Mouse (Mus musculus): ENCODE measurements around the gene Hs1bp3.

Hs1bp3 gene

GRCm38 (mm10) chr12:8313270-8313771 is at the start of gene Hs1bp3:
Gene Hs1bp3, plus strand, starts transcription at chr12:8313432.
- DNase-seq (ENCODE audit: low read depth): peak; percentile 74

- DNase-seq (ENCODE audit: low read depth): no peak
Observed at GRCm38 (mm10) chr12:8266311-8266710, 46.9 kb upstream of the Hs1bp3 start.

DNA sequence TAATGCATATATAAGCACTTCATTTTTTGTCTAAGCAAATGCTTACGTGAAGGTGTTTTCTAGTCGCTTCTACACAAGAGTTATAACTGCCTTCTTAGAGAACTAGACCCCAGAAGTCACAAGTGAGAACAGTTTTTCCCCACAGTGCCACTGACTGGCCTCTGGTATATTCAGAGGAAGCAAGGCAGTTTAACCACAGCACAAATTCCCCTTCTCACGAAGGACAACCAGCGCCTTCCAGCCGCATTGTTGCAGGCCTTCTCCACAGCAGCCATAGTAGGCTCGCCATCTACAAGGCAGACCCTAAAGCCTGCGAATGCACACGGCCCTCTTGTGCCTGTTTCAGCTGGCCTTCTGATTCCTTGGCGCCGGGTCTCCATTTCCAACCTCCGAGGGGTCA is 43.6 kb upstream of the Hs1bp3 start:
- no peak for DNase-seq (ENCODE audit: low read depth)

GRCm38 (mm10) chr12:8271405-8271804 is 41.8 kb upstream of the Hs1bp3 start:
- DNase-seq (ENCODE audit: low read depth): no peak

GRCm38 (mm10) chr12:8273471-8274171 is 39.6 kb upstream of the Hs1bp3 start:
- no peak for DNase-seq (ENCODE audit: low read depth)

GRCm38 (mm10) chr12:8275424-8275823 is 37.8 kb upstream of the Hs1bp3 start:
- no peak for DNase-seq (ENCODE audit: low read depth)

GRCm38 (mm10) chr12:8281225-8282017 is 31.8 kb upstream of the Hs1bp3 start:
- no peak for DNase-seq (ENCODE audit: low read depth)

GRCm38 (mm10) chr12:8287970-8288369 is 25.3 kb upstream of the Hs1bp3 start:
- no peak for DNase-seq (ENCODE audit: low read depth)

- no peak for DNase-seq (ENCODE audit: low read depth)
Observed at GRCm38 (mm10) chr12:8289099-8289498, 24.1 kb upstream of the Hs1bp3 start.

DNA sequence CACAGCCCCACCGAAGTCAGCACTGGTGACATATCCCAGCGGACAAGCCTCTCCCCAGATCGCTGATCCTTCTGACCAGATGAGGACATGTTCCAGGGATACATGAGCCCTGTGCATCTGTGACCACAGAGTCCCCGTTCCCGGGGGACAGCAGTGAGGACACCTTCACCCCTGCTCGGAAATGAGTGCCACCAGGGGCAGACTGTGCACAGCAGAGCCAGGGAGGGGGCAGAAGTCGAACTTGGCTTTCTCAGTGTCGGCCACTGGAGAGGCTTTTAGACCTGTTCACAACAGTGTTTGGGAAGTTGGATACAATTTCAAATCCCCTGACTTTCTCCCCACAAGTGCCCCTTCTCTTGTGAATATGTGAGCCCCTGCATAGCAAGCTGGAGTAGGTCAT is 23.7 kb upstream of the Hs1bp3 start:
- no peak for DNase-seq (ENCODE audit: low read depth)

- DNase-seq (ENCODE audit: low read depth): no peak
Observed at GRCm38 (mm10) chr12:8291157-8291853, 21.9 kb upstream of the Hs1bp3 start.

GRCm38 (mm10) chr12:8295307-8295913 is 17.8 kb upstream of the Hs1bp3 start:
- no peak for DNase-seq (ENCODE audit: low read depth)

- no peak for DNase-seq (ENCODE audit: low read depth)
Observed at GRCm38 (mm10) chr12:8296154-8296553, 17.1 kb upstream of the Hs1bp3 start.

DNA sequence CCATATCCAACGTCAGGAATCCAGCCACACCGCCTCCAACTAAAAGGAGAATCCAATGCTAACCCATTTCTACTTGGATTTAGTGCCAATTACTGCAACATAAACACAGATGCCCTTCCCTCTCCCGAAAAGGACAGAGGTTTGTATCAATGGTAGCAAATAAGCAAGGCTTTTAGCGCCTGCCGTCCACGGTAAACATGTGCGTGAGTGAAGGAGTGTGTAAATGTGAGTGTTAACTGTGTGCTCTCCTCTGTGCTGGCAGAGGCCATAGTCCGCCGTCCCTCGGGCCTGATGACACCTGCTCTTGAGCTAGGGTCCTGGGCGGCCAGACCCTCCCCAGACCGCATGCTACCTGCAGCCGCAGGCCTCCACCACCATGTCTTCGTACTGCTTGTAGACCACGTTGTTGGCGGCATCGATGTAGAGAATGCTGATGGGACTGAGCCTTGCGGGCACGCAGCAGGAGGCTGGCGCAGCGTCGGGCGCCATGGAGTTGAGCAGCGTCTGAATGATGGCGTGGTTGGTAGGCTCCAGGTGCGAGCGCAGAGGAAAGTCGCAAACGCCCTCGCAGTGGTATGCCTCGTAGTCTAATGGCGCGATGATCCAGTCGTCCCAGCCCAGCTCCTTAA is 15.5 kb upstream of the Hs1bp3 start:
- DNase-seq (ENCODE audit: low read depth): no peak

- DNase-seq (ENCODE audit: low read depth): no peak
Observed at GRCm38 (mm10) chr12:8298361-8299142, 14.7 kb upstream of the Hs1bp3 start.

- DNase-seq (ENCODE audit: low read depth): no peak
Observed at GRCm38 (mm10) chr12:8299143-8300110, 13.8 kb upstream of the Hs1bp3 start.

- DNase-seq (ENCODE audit: low read depth): no peak
Observed at GRCm38 (mm10) chr12:8300111-8300480, 13.1 kb upstream of the Hs1bp3 start.

DNA sequence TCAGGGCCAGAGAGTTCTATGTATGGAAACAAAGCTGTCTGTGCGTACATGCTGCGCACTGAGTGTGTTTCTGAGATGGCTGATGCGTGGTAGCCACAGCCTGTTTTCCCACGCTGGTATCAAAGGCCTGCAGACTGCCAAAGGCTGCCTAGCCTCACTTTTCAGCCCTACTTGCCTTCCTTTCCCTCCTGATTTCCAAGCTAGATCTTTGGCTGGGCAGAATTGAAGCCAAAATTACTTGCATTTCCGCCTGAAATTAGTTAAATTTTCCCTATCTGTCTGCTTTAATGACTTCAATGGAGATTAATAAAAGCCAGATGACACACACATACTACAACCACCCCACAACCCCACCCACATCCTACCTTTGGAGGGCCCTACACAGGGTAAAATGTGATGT is 12.7 kb upstream of the Hs1bp3 start:
- DNase-seq (ENCODE audit: low read depth): no peak

- DNase-seq (ENCODE audit: low read depth): no peak
Observed at GRCm38 (mm10) chr12:8301011-8301814, 12.0 kb upstream of the Hs1bp3 start.
